Mouse (Mus musculus) myocyte (in vitro differentiated cells): Measurements from ENCODE around the gene Ubqln1.

ENCODE experiments used
- CEBPB ChIP-seq: IDR thresholded peaks from 2 replicates; pipeline ENCODE4 v1.6.1; 2011; ENCODE audit warnings: mild to moderate bottlenecking, moderate library complexity; ENCODE audit not compliant: poor library complexity, insufficient read depth, severe bottlenecking
- MAX ChIP-seq: IDR thresholded peaks from one replicate; pipeline ENCODE4 v1.6.1; 2011; ENCODE audit warnings: low read depth, mild to moderate bottlenecking, control low read depth
- MYOG ChIP-seq, 3 experiments: IDR thresholded peaks; one replicate each; pipeline ENCODE4 v1.6.1; 2011; ENCODE audit warnings: control low read depth in 2 of 3, low read depth in 2 of 3, mild to moderate bottlenecking in 2 of 3; ENCODE audit not compliant: insufficient read length in 2 of 3, control insufficient read depth in 1 of 3, insufficient read depth in 1 of 3
- POLR2A ChIP-seq: IDR thresholded peaks from one replicate; pipeline ENCODE4 v1.6.1; 2011; ENCODE audit warnings: low read depth, mild to moderate bottlenecking, control low read depth, moderate library complexity; ENCODE audit not compliant: insufficient read length
- POLR2AphosphoS2 ChIP-seq: IDR thresholded peaks from one replicate; pipeline ENCODE4 v1.6.1; 2011; ENCODE audit warnings: low read depth, control low read depth; ENCODE audit not compliant: insufficient read length
- REST ChIP-seq: IDR thresholded peaks from one replicate; pipeline ENCODE4 v1.6.1; 2011; ENCODE audit warnings: mild to moderate bottlenecking, control low read depth, moderate library complexity; ENCODE audit not compliant: insufficient read depth, insufficient read length
- TCF12 ChIP-seq: IDR thresholded peaks from one replicate; pipeline ENCODE4 v1.6.1; 2011; ENCODE audit warnings: mild to moderate bottlenecking, control low read depth; ENCODE audit not compliant: poor library complexity, insufficient read depth, severe bottlenecking

DNA sequence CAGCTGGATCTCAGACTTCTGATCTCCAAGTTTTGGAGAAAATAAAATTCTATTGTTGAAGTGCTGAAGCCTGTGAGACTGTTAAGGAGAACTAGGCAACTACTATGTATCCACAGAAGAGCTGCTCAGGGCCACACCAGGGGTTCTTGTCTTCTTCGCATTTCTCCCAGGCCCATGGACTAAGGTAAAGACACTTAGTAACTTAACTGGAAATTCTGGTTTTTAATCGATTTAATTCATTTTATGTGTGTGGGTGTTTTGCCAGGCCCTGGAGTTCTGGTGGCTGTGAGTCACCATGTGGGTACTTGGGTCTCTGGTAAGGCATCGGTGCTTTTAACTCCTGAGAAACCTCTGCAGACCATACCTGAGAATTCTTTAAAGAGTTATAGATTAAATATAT lies 65.8 kb downstream of the Ubqln1 start:
- TF ChIP-seq TCF12 (no peak), POLR2A (no peak), CEBPB (no peak), MAX (no peak), MYOG (IDR thresholded peaks at IDR 0.05; ENCODE audit: control insufficient read depth in 1 of 3, insufficient read depth in 1 of 3, insufficient read length in 2 of 3, low read depth in 2 of 3) (no peak), REST (no peak), POLR2AphosphoS2 (no peak)
